Mouse (Mus musculus) kidney, postnatal 14 days (tissue): ENCODE measurements around the gene Ifnlr1.

Experiments used
- DNase-seq: peaks from one replicate; pipeline ENCODE4 v3.0.0; 2022; ENCODE audit warnings: mixed read lengths

The Ifnlr1 gene

GRCm38 (mm10) chr4:135745613-135746012, 59.5 kb downstream of the Ifnlr1 start:
- DNase-seq, result no peak

- DNase-seq, result no peak
Measured at GRCm38 (mm10) chr4:135750896-135751295, 64.8 kb downstream of the Ifnlr1 start.

GRCm38 (mm10) chr4:135752106-135752778, 66.2 kb downstream of the Ifnlr1 start:
- DNase-seq, result no peak

GRCm38 (mm10) chr4:135752779-135753164, 66.7 kb downstream of the Ifnlr1 start:
- no peak for DNase-seq
